ENCODE assay signal across 9 mouse cellular contexts in genomic region chr5:120619201-120619600, GRCm38 (mm10). TPM values are rescaled to one million over a fixed set of nuclear protein-coding genes. Genes with fewer than 3 reads are reported as not detected.
DNase-seq lines count a peak whose midpoint lies in the region; ATAC-seq lines count a peak whose summit lies in the region.
"Had no signal": no experiment of that assay in that cellular context is flagged by ENCODE, and none has a peak within 500 bp of the region (broad histone marks: within the 10 kb centered on the region; RNA-seq: fewer than 3 reads in every experiment).

No protein-coding gene starts in this region.

- intact Hi-C loops in left cerebral cortex, postnatal 14 days (cut with DNase I), result loop anchor here (1.0 kb wide), 1 partner anchor 54 kb away; no protein-coding TSS in a partner anchor

- peaks cover 5% of the 10 kb centered on the region; the same call in 1 of the 2 replicates for H3K9me3 ChIP-seq in heart, embryonic 12.5 days (replicated peaks)

- H3K36me3 ChIP-seq in heart, embryonic 12.5 days, result peaks cover 89% of the 10 kb centered on the region

- no peak overlapping the region for H3K4me3 ChIP-seq in heart, embryonic 12.5 days
- H3K4me3 ChIP-seq: liver, embryonic 15.5 days had no signal

- H3K27ac ChIP-seq in heart, embryonic 12.5 days (ENCODE audit: poor library complexity, severe bottlenecking), result no peak overlapping the region
- H3K27ac ChIP-seq: liver, embryonic 15.5 days had no signal

- no peak overlapping the region for H3K9ac ChIP-seq in heart, embryonic 12.5 days
- H3K9ac ChIP-seq: liver, embryonic 15.5 days had no signal

- H3K4me2 ChIP-seq in heart, embryonic 12.5 days, result no peak overlapping the region
- H3K4me2 ChIP-seq: liver, embryonic 15.5 days had no signal

- DNase-seq in heart, postnatal 4 days, result peak; percentile 69
- DNase-seq in urinary bladder, postnatal 25 days (ENCODE audit: low spot score), result peak; percentile 55
- DNase-seq in urinary bladder, postnatal 36 days (ENCODE audit: low spot score in 2 of 2), result no peak
- DNase-seq in cerebellum, adult 9-10 months, result peak; percentile 69
- peak; percentile 49 to 75 for DNase-seq in left cerebral cortex, postnatal 14 days (ENCODE audit: low spot score in 2 of 2)
- peak; percentile 85 for DNase-seq in right cerebral cortex, postnatal 4 days
- DNase-seq in ovary, postnatal 10 days (ENCODE audit: low spot score), result no peak

- peaks cover 11% of the 10 kb centered on the region for H3K4me1 ChIP-seq in heart, embryonic 12.5 days (replicated peaks)

- ATAC-seq in heart, embryonic 12.5 days (ENCODE audit: insufficient number of reproducible peaks, low FRiP score), result no peak

- WGBS in heart, embryonic 12.5 days, result 17% methylated on average over 5 of the region's 5 CpGs

- no peaks in the 10 kb centered on the region for H3K27me3 ChIP-seq in heart, embryonic 12.5 days (replicated peaks)
- H3K27me3 ChIP-seq: liver, embryonic 15.5 days had no signal

RNA-seq across cellular contexts. Expression of gene Ddx54, which starts 6.7 kb away (rescaled TPM):
- total RNA-seq in heart, postnatal 4 days (2021), result 10 to 100 TPM; 30.8 to 32.0 TPM
- polyA plus RNA-seq in heart, embryonic 12.5 days (2016; fragmentation: Nextera tagmentation; extraction: Ambion mirVana), result 38.7 and 38.8 TPM in 2 replicates
- total RNA-seq in left cerebral cortex, postnatal 14 days (2021), result 10 to 100 TPM; 44.5 to 48.0 TPM

RNA-seq across cellular contexts. Expression of gene Rita1, which starts 6.8 kb away (rescaled TPM):
- 10 to 100 TPM; 10.7 to 10.8 TPM for total RNA-seq in heart, postnatal 4 days (2021)
- 9.1 and 10.8 TPM in 2 replicates for polyA plus RNA-seq in heart, embryonic 12.5 days (2016; fragmentation: Nextera tagmentation; extraction: Ambion mirVana)
- total RNA-seq in left cerebral cortex, postnatal 14 days (2021), result 10 to 100 TPM; 31.5 to 32.4 TPM

RNA-seq across cellular contexts. Expression of gene Cfap73, which starts 14.8 kb away (rescaled TPM):
- not detected for total RNA-seq in heart, postnatal 4 days (2021)
- not detected in 2 replicates for polyA plus RNA-seq in heart, embryonic 12.5 days (2016; fragmentation: Nextera tagmentation; extraction: Ambion mirVana)
- total RNA-seq in left cerebral cortex, postnatal 14 days (2021), result not detected
- polyA plus RNA-seq: liver, embryonic 15.5 days had no signal

RNA-seq across cellular contexts. Expression of gene Rasal1, which starts 29.4 kb away (rescaled TPM):
- under 1 TPM; 0.29 to 0.45 TPM for total RNA-seq in heart, postnatal 4 days (2021)
- polyA plus RNA-seq in heart, embryonic 12.5 days (2016; fragmentation: Nextera tagmentation; extraction: Ambion mirVana), result 0.21 TPM in 1 of 2 replicates, not detected in the other
- 100 to 1,000 TPM in 1 of 2 experiments, 10 to 100 TPM in 1; 94.2 to 107 TPM for total RNA-seq in left cerebral cortex, postnatal 14 days (2021)

RNA-seq across cellular contexts. Expression of gene Iqcd, which starts 30.4 kb away (rescaled TPM):
- total RNA-seq in heart, postnatal 4 days (2021), result not detected
- polyA plus RNA-seq in heart, embryonic 12.5 days (2016; fragmentation: Nextera tagmentation; extraction: Ambion mirVana), result 0.19 and 0.33 TPM in 2 replicates
- under 1 TPM; 0.22 to 0.59 TPM for total RNA-seq in left cerebral cortex, postnatal 14 days (2021)

Comparison
In these comparisons a context has a peak if more than half of its experiments do, and no peak if none do; other contexts are left out.
1. DNase-seq: peak in heart, postnatal 4 days (single experiment), urinary bladder, postnatal 25 days (single experiment), cerebellum, adult 9-10 months (single experiment), left cerebral cortex, postnatal 14 days (2 of 2) and right cerebral cortex, postnatal 4 days (single experiment); none in urinary bladder, postnatal 36 days (0 of 2) and ovary, postnatal 10 days (single experiment).